Mouse (Mus musculus) thymus, postnatal 14 days (tissue): ENCODE data around the gene Crnkl1.

Experiments
- DNase-seq: peaks from one replicate; pipeline ENCODE4 v3.0.0; 2021

The Crnkl1 gene

DNA sequence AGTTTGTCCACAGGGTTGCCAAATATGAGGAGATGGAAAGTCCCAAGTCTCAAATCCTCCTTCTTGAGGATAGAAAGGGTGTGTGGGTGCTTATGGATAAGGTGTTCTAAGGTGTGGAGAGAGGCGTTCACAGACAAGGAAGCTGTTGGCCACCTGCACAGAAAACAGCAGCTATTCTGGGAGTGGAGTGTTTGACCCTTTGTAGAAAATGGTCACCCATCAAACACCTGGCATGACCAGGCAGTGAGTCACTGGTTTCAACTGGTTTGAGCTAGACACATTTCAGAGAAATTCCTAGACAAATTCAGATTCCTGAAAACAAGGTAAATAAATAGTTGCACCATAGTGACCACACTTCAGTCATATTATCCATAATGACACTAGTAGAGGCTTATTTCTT, 62.7 kb downstream of the Crnkl1 start:
- DNase-seq, result no peak

- no peak for DNase-seq
These were observed 63.5 kb downstream of the Crnkl1 start for GRCm38 (mm10) chr2:145871308-145871707.
